Mouse (Mus musculus) layer of hippocampus, adult 18-20 months (tissue): ENCODE results near the gene Olfr1278. TPM values are rescaled to one million over a fixed set of nuclear protein-coding genes. Genes with fewer than 3 reads are reported as not detected.
"Not testable (repeated sequence)": the region's sequence is repeated elsewhere in the genome, so short reads cannot be mapped to it uniquely, and the experiment has no call there.

Experiments used
- DNase-seq, 2 experiments: peaks; one replicate each; pipeline ENCODE4 v3.0.0; 2022; ENCODE audit warnings: low spot score in 2 of 2
- long read RNA-seq: library from polyadenylated mRNA; stranded (forward); transcript quantifications from one replicate; pipeline ENCODE4 v2.0.0, GENCODE M21; 2021
- total RNA-seq, 2 experiments: library from RNA; stranded (reverse); gene quantifications; 2 replicates each; pipeline ENCODE4 v1.2.3; 2021

Olfr1278 gene
- not detected for total RNA-seq
- long read RNA-seq: 0 reads

- no peak for DNase-seq
These were observed at the start of gene Olfr1278 for GRCm38 (mm10) chr2:111289836-111290235. Olfr1278 (plus strand) TSS chr2:111290136.

- DNase-seq: no peak
These were observed 35.7 kb upstream of the Olfr1278 start, which contains the start of gene Olfr1276 for GRCm38 (mm10) chr2:111254216-111254615. Olfr1276 (plus strand) TSS chr2:111254516.

DNA sequence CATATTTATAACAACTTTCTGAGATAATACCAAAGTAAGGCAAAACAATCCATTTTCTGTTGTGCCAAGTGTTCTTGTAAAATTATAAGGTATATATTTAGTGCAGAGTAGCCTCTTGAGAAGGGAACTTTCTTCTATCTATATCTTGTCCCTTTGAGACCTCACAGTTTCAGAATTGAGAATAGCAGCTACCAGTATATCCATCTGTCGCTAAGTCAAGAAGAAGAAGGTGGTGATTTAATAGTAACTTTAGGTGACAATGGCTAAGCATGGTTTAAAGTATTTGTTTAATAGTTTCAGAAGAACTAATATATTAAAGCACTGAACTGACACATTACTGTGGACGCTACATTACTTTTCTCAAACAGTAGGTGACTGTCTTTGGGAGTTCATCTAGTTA lies 15.9 kb upstream of the Olfr1278 start, which contains the start of gene Olfr1277:
Gene Olfr1277, minus strand, starts transcription at position 101 of the 400 bp plus-strand sequence.
- no peak for DNase-seq

DNA sequence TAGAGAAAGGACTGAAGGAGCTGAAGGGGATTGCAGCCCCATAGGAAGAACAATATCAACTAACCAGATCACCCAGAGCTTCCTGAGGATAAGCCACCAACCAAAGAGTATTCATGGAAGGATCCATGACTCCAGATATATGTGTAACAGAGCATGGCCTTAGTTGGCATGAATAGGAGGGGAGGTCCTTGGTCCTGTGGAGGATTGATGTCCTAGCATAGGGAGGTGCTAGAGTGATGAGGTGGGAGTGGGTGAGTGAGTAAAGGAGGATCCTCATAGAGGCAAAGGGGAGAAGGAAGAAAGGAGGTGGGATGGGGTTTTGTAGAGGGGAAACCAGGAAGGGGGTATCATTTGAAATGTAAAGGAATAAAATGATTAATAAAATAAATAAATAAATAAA lies 8.6 kb downstream of the Olfr1278 start:
- DNase-seq: no peak

DNA sequence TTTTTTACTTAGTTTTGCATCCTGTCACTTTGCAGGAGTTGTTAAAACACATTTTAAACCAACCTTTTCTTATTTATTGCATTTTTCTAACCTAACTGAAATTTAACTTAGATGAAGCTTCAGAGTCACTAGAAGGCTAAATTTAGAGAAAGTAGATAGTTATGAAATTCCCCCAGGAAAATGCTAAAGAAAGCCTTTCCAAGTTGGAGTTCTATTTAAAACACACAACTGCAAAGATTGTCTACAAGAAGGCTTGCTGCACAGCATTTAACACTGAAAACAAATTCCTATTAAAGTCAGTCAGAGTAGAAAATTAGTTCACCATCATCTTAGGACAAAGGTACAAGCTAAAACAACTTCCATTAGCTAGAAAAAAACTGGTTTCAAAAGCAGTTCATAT lies 10.4 kb downstream of the Olfr1278 start, which contains the start of gene Olfr1279:
Gene Olfr1279, plus strand, starts transcription at position 262 of the 400 bp plus-strand sequence.
- no peak for DNase-seq

DNA sequence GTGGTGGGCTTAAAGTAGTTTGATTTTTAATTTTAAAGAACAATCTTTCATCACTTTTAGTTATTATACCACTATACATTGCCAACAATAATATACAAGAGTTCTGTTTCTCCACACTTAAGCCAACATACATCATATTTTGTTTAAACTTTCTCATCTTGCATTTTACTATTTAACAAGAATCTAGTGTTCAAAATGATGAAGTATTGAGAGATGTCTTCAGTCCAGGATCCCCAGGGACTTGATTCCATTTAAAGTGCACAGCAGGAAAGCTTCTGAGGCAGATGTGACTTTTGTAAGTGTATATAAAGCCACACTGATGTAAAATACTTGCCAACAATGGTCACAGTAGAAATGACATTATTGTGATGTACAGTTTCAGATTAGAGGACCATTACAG lies 23.8 kb downstream of the Olfr1278 start, which contains the start of gene Olfr1280:
Gene Olfr1280, plus strand, starts transcription at position 301 of the 400 bp plus-strand sequence.
- DNase-seq: no peak

DNA sequence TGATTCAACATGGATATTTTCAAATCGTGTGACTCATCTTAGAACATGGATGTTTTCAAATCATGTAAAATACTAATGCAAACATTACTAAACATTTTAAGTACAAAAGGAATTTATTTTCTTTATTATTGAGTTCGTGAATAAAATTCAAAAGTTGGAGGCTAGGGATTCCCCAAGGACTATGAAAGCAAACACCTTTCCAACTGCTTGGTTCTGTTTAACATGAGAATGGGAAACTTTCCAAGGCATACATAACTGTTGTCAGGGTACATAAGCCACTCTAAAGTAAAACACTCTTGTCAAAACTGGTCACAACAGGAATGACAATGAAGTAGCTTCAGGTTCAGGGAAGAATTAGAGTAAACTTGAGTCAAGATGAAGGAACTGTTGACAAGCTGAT lies 36.3 kb downstream of the Olfr1278 start, which contains the start of gene Olfr1281:
Gene Olfr1281, plus strand, starts transcription at position 301 of the 400 bp plus-strand sequence.
- DNase-seq: no peak

DNA sequence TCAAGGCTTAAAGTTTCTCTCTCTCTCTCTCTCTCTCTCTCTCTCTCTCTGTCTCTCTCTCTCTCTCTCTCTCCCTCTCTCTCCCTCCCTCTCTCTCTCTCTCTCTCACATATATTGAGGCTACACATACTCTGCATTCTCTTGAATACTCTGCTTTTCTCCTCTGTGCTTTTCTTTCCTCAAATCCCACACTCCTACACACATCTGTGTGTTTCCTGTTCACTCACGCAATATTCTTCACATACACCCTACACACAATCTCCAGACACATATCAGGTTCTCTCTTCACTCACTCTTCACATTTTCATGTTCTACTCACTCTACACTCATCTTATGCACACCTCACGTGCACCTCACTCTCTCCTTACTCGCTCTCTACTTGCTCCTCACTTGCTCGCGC lies 43.8 kb downstream of the Olfr1278 start:
- not testable (repeated sequence) for DNase-seq

DNA sequence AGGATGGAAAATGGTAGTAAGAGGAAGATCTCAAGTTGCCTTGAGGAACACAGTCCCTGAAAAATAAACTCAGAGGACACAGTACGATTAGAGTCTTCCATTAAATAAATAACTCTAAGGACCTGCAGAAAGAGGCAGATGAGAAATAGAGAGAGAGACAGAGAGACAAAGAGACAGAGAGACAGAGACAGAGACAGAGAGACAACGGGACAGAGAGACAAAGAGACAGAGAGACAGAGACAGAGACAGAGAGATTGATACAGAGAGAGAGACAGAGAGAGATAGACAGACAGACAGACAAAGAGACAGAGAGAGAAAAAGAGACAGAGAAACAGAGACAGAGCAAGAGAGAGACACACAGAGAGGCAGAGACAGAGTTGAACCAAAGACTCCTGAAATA lies 46.0 kb downstream of the Olfr1278 start, which contains the start of gene Olfr1282:
Gene Olfr1282, minus strand, starts transcription at position 101 of the 400 bp plus-strand sequence.
- no peak for DNase-seq

Other genes starting within 250 kb of the Olfr1278 start
- gene Gm13941, start 184.2 kb upstream of the Olfr1278 start, total RNA-seq: not detected
- not detected for gene Gm15130, start 137.2 kb upstream of the Olfr1278 start, total RNA-seq
- not detected for gene 4930430A15Rik, start 60.5 kb upstream of the Olfr1278 start, total RNA-seq
- gene Olfr1275, start 54.9 kb upstream of the Olfr1278 start, total RNA-seq: not detected
- gene Olfr1276, start 35.6 kb upstream of the Olfr1278 start, total RNA-seq: not detected
- not detected for gene Olfr1277, start 16.0 kb upstream of the Olfr1278 start, total RNA-seq
- not detected for gene Olfr1279, start 10.5 kb downstream of the Olfr1278 start, total RNA-seq
- gene Olfr1280, start 23.9 kb downstream of the Olfr1278 start, total RNA-seq: not detected
- not detected for gene Olfr1281, start 36.4 kb downstream of the Olfr1278 start, total RNA-seq
- gene Olfr1282, start 45.9 kb downstream of the Olfr1278 start, total RNA-seq: not detected
- not detected for gene Olfr1283, start 76.7 kb downstream of the Olfr1278 start, total RNA-seq
- not detected for gene Olfr1284, start 85.4 kb downstream of the Olfr1278 start, total RNA-seq
- gene Olfr1286, start 133.0 kb downstream of the Olfr1278 start, total RNA-seq: not detected
- gene Olfr1287, start 159.0 kb downstream of the Olfr1278 start, total RNA-seq: not detected
- gene Olfr1288, start 184.0 kb downstream of the Olfr1278 start, total RNA-seq: not detected
- not detected for gene Olfr1289, start 190.7 kb downstream of the Olfr1278 start, total RNA-seq
- not detected for gene Olfr1290, start 203.7 kb downstream of the Olfr1278 start, total RNA-seq
- gene Olfr1291-ps1, start 207.0 kb downstream of the Olfr1278 start, total RNA-seq: not detected
- not detected for gene Olfr1293-ps, start 235.1 kb downstream of the Olfr1278 start, total RNA-seq